Mouse (Mus musculus) right cerebral cortex, postnatal 36 days (tissue): Measurements from ENCODE around the gene Gnaq.
"Not testable (repeated sequence)": the region's sequence is repeated elsewhere in the genome, so short reads cannot be mapped to it uniquely, and the experiment has no call there.

Experiments
- DNase-seq, 2 experiments: peaks; one replicate each; pipeline ENCODE4 v3.0.0; 2022; ENCODE audit warnings: low spot score in 2 of 2, mixed read lengths in 1 of 2

Gene Gnaq

DNA sequence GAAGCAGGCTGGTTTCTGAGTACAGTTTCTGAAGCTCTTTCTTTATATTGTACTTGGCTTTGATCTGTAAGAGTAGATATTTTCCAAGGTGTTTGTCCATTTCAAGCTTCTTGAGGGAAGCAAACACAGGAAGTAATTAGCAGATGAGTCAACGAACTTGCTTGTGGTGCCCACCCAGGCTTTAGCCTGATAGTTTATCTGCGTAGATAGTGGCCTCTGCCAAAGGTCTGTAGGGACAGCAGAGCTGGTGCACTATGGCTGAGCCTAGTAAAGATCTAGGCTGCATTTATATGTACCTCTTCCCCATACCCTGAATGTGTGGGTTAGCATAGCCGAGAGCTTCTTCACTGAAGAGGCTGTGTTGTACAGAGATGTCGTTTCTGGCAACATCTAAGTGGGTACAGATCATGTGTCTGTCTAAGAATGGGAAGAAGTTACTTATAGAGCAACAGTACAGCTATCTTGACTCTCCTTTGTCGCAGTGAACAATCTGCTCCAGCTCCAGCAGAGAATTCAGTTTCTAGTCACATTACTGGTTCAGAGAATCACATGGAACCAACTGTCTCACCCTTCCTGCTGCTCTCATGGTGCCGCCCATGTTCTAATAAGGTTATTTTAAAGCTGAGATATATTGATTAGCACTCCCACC lies 127.3 kb downstream of the Gnaq start:
- peak in 1 of 2 experiments; percentile 48 for DNase-seq

DNA sequence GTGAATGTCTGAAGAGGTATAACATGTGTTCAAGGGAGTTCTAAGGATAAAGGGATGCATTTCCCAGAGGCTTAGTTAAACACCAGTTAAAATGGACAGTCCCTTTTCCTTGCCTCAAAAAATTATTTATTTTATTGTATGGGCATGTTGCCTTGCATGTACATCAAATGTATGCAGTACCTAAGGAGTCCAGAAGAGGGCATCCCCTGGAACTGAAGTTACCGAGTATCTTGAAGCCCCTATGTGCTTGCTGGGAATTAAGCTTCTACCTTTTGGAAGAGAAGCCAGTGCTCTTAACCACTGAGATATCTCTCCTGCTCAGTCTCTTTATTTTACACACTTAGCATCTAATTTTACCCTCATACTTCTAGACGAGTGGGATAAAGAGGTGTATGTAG lies 127.8 kb downstream of the Gnaq start:
- no peak for DNase-seq

- DNase-seq = no peak
These were observed 128.3 kb downstream of the Gnaq start for GRCm38 (mm10) chr19:16260973-16261372.

DNA sequence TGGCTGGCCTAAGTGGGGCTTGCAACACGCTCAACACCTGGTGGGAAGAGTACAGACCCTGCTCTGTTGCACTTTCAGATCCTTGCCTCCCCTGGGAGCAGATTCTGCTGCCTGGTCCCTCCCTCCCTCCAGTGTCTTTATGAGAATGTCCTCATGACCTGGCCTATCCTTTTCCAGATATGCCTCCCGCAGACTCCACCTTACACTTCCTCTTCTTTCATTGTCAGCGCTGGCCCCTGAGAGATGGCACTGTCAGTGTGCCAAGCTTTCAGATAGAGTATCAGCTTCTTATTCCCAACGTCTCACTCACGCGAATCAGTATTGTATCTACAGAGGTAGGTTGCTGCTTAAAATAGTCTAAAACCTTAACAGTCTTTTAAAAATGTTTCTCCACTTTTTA lies 129.0 kb downstream of the Gnaq start:
- DNase-seq = no peak

GRCm38 (mm10) chr19:16262340-16262739 lies 129.7 kb downstream of the Gnaq start:
- DNase-seq = peak in 1 of 2 experiments; percentile 64

- not testable (repeated sequence) for DNase-seq
These were observed 134.7 kb downstream of the Gnaq start for GRCm38 (mm10) chr19:16267362-16267761.

- DNase-seq = no peak
These were observed 137.6 kb downstream of the Gnaq start for GRCm38 (mm10) chr19:16270236-16270635.

GRCm38 (mm10) chr19:16271002-16271401 lies 138.4 kb downstream of the Gnaq start:
- DNase-seq = no peak

GRCm38 (mm10) chr19:16273021-16273420 lies 140.4 kb downstream of the Gnaq start:
- no peak for DNase-seq

DNA sequence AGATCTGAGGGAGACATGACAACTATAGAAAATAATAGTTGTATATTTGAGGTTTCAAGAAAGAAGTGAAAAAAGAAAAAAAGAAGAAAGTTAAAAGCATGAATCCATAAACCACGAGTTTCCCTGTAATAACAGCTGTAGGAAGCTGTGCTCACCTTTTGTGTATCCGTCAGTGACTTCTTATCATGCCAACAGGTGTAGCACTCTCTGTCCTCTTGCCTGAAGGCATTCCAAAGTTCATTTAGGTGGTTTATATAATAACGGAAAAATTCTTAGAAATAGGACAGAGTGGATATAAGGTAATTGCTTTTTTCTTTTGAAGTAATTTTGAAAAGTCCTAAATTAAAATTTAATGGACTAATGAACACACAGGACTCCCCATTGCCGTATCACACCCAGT lies 147.6 kb downstream of the Gnaq start:
- DNase-seq = no peak

DNA sequence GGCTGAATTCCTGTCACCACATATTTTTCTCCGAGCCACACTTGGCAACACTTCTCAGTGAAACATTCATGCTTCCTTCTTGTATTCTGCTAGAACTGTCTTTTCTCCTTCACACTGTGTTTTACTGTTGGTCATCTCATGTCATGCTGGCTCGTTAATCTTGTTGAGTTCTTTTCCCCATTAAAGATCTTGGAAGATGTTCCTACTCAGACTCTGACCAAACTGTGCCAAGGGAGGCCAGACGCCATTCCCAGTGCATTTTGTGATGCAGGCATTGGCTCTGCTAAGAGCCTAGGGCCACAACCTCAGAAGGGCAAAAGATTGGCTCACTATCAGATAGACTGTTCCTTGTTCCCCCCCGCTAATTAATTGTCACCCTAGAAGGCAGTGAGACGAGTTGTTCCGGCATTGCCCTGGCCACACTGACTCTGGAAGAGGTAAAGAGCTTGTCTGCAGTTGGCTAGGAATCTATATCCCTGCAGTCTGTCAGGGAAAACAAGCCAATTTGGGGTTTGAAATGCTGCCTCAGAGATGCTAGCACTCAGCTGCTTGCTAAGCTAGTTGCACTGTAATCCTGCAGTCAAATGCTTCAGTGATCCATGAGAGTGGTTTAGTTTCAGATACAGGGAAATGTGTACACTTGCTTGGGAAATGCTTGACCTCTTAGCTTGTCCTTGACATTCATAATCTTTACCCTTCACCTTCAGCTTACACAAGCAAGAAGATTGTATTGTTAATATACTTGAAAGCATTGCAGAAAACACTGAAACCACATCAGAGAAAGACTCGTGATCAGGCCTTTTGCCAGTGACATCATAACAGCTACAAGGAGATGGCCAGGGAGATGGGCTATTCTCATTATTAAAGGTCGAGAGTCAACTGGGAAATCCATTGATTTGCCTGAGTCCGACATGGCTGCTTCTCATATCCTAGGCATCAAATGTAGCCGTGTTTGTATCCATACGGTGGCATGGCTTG lies 152.7 kb downstream of the Gnaq start:
- DNase-seq = no peak

DNA sequence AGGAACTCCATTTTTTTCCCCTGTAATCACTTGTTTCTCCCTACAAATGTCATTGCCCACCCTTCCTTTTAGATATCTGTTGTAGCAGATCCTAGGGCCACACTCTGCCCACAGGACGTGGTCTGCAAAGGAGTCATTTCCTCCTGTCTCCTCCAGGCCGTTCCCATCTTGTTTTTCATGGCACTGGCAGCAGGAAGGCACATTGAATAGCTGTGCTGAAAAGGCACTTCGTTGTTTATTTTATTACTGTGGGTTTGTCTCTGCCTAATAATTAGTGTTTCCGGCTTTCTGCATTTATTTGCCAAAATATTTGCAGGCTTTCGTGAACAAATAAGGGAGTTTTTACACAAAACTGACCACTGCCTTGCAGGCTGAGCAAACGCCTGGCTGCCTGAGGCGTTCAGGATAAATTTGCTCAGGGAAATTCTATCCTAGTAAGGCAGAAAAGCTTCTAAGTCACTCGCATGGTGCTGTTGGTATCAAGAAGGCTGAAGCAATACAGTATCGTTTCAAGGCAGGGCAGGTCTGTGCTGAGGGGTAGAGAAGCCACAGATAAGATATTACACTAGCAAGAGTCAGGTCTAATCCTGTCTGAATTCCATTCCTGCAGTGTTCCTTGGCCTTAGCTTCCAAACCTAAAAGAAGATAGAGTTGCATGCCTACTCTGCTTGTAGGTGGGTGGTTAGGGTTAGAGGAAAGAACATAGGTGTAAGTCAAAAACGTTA lies 154.0 kb downstream of the Gnaq start:
- no peak for DNase-seq

DNA sequence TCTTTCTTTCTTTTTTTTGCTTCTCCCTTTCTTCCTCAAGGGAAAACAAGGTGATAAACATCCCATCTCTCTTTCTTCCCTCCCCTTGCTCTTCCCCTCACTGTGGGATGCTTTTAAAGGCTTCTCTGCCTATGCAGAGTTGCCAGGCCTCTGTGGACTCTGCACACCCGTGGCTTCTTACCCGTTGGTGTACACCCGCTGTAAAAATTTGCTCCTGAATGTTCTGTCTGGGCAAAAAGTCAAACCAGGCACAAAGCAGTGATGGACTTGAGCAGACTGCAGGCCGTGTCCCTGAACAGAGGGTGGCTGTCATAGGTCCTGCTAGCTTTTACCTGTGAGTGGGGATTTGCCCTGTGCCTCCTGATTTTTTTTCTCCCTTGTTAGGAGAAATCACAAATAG lies 154.7 kb downstream of the Gnaq start:
- no peak for DNase-seq

GRCm38 (mm10) chr19:16287971-16288370 lies 155.3 kb downstream of the Gnaq start:
- no peak for DNase-seq

DNA sequence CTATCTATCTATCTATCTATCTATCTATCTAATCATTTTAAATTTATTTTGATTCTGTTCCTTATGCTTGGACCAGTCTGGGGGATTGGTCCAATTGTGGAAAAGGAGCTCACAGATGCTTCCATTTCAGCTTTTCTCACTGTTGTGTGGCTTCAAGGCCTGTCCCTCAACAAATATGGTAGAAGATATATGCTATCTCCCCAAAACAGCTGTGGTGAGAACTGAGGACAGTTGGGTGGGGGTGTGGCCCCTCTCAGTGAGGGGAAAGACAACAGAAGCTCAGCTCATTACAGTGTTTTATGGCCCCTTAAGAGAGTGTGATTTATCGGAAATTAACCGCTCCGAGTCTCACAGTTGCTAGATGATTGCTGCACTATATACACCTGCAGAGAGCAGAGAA lies 158.5 kb downstream of the Gnaq start:
- DNase-seq = no peak

- DNase-seq = no peak
These were observed 159.5 kb downstream of the Gnaq start for GRCm38 (mm10) chr19:16292056-16292608.

GRCm38 (mm10) chr19:16292978-16293377 lies 160.3 kb downstream of the Gnaq start:
- no peak for DNase-seq

DNA sequence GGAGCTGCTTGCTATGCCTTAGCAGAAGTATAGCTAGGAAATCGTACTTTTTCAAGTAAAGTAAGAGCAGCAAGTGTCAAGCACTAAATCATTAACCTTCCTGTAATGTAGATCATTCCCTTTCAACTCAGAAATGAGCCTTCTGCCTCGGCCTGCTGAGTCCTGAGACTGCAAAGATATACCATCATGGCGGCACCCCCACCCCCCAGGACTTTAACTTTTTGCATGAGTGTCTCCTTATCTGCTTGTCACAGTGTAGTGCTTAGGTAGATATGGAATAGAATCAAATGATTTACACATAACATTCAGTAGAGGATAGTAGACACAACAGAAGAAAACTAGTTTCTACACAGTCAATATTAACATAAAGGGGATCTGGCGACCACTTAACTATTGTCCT lies 167.8 kb downstream of the Gnaq start:
- DNase-seq = no peak

DNA sequence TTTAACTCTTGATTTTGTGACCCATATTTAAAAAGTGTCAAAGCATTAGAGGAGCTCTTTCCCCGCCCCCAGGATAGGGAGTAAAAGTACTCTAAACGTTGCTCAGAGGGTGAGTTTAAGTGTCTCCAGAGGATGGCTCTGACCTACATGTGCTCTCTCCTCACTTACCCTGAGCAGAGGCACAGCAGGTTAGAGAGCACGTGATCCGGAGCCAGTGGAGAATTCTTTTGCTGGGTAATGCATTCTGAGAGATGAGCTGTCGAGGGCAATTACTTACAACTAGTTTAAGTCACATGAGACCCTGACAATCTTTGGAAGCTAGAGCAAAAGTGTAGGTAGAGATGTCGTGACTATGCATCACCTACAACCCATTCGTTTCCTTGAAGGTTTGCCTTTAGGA lies 168.7 kb downstream of the Gnaq start:
- DNase-seq = no peak

GRCm38 (mm10) chr19:16309031-16309430 lies 176.4 kb downstream of the Gnaq start:
- DNase-seq = no peak

DNA sequence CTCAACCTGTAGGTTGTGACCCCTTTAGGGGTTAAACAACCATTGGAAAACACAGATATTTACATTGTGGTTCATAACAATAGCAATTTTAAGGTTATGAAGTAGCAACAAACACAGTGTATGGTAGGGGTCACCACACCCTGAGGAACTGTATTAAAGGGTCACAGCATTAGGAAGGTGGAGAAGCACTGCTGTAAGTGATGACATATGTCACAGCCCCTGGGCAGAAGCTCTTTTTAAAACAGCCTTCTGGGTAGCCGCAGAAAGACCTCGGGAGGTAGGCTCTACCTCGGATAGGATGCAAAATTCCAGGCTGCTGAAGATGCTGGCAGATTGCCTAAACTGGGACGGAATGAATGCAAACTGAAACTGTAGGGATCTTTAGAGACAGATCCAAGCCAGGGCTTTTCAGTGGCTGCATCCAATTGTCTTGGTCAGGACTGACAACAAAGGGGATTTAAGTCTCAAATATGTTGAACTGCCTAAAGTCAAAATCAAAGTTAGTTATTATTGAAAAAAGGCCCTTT lies 181.7 kb downstream of the Gnaq start:
- DNase-seq = no peak

DNA sequence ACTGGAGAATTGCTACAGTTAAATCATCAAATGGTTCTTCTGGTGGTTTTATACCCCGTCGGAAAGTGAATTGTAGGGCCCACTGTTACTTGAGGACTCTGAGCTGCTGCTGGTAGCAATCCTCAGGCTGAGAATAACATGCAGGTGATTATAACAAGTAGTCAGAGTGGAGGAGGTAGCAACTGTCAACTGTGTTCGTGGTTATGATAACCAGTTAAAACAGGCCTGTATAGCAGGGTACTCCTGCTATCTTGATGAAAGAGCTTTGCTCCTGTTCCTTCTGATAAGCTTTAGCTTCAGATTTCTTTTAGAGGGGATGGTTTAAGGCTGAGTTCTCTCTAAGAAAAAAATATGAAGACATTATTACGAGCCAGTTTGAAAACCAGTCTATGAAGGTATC lies 182.9 kb downstream of the Gnaq start:
- DNase-seq = no peak
